Mouse (Mus musculus): ENCODE measurements around the gene Khdc3.
"Not testable (repeated sequence)": the region's sequence is repeated elsewhere in the genome, so short reads cannot be mapped to it uniquely, and the experiment has no call there.

Khdc3 gene

GRCm38 (mm10) chr9:73101536-73101935, at the start of gene Khdc3:
Khdc3 (plus strand) TSS chr9:73101836.
- DNase-seq (ENCODE audit: low spot score in 2 of 2), result no peak

- DNase-seq (ENCODE audit: low spot score in 2 of 2), result no peak
These were observed 46.2 kb upstream of the Khdc3 start for GRCm38 (mm10) chr9:73055441-73055911.

- no peak for DNase-seq (ENCODE audit: low spot score in 2 of 2)
These were observed 42.4 kb upstream of the Khdc3 start for GRCm38 (mm10) chr9:73059224-73059623.

DNA sequence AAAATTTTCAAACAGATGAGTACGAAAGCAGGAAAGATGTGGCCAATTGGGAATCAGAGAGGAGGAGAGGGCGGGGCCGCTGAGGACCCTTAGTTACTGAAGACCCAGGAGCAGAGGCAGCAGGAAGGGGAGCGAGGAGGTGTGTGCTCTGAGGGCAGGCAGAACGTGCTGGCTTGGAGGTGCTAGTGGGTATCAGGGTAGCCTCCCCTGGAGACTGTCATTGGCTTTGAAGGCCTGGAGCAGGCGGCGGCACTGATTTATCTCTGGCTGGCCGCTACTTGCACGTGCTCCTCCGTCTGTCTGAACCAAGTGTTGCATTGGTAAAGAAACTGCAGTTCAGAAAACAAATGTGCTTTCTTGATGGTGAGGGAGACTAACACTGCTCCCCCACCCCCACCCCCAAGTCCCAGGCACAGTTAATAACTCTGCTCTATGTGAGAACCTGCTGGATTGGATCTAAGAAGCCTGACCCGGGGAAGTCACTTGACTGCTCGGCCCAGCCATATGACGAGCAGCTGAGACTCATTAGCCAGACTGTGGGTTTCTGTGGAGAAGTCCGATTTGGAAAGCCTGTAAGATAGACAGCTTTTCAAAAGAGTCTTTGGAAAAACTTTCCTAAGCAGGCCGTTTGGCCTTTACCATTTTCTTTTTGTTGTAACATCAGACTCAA, 37.9 kb upstream of the Khdc3 start:
- no peak for DNase-seq (ENCODE audit: low spot score in 2 of 2)

- DNase-seq (ENCODE audit: low spot score in 2 of 2), result no peak
These were observed 34.5 kb upstream of the Khdc3 start for GRCm38 (mm10) chr9:73067086-73067485.

- DNase-seq (ENCODE audit: low spot score in 2 of 2), result peak; percentile 27 to 49
These were observed 33.4 kb upstream of the Khdc3 start for GRCm38 (mm10) chr9:73068230-73068679.

GRCm38 (mm10) chr9:73068688-73069087, 32.9 kb upstream of the Khdc3 start:
- DNase-seq (ENCODE audit: low spot score in 2 of 2), result no peak

GRCm38 (mm10) chr9:73070971-73071659, 30.5 kb upstream of the Khdc3 start:
- DNase-seq (ENCODE audit: low spot score in 2 of 2), result no peak

- no peak for DNase-seq (ENCODE audit: low spot score in 2 of 2)
These were observed 29.2 kb upstream of the Khdc3 start for GRCm38 (mm10) chr9:73072426-73072825.

GRCm38 (mm10) chr9:73073169-73073568, 28.5 kb upstream of the Khdc3 start:
- DNase-seq (ENCODE audit: low spot score in 2 of 2), result no peak

- not testable (repeated sequence) for DNase-seq (ENCODE audit: low spot score in 2 of 2)
These were observed 22.3 kb upstream of the Khdc3 start for GRCm38 (mm10) chr9:73079349-73079748.

- no peak for DNase-seq (ENCODE audit: low spot score in 2 of 2)
These were observed 21.8 kb upstream of the Khdc3 start for GRCm38 (mm10) chr9:73079801-73080325.

DNA sequence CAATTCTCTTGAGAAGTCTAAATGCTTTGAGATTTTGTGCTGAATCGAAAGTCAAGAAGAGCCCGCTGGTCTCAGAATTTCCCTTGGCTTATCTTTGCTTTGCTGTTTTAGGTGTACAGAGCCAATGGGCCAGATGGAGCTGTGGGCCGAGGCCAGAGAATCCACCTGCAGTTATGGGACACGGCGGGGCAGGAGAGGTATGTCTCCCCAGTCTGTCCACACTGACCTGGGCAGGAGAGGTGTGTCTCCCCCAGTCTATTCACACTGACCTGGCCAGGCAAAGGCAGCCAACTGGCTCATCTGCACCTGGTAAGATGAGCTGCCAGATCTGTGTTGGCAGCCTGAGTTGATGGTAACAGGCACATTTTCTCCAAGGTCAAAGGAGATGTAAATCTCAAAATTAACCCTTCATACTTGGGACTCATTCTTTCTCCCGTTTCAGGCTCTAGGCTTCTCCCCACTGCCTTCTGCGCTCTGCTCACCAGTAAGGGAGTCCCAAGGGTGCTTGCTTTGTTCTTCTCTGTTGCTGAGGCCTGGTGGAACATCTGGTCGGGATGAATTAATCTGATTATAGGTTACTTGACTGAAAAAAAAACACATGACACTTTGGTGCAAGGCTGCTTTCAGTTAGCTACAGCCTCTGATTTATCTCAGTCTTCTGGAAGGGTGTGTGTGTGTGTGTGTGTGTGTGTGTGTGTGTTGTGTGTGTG, 19.2 kb upstream of the Khdc3 start:
- no peak for DNase-seq (ENCODE audit: low spot score in 2 of 2)

DNA sequence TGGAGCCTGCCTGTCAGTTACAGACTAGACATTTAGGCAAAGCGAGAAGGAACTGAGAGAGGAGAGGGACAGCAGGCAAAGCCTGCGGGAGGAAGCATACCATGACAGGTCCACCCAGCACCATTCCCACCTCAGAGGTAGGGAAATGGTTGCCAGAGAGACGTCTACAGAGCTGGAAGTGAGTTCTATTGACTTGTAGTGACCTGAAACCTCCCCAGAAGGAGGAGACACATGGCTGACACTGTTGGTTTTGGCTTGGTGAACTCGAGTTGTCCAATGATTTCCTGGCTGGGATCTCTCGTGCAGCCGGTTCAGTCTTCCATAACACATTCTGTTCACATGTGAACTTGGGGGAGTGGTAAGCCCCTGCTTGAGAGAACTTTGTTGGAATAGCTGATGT, 17.7 kb upstream of the Khdc3 start:
- DNase-seq (ENCODE audit: low spot score in 2 of 2), result no peak

- DNase-seq (ENCODE audit: low spot score in 2 of 2), result no peak
These were observed 15.8 kb upstream of the Khdc3 start for GRCm38 (mm10) chr9:73085845-73086244.

GRCm38 (mm10) chr9:73087121-73087520, 14.5 kb upstream of the Khdc3 start:
- DNase-seq (ENCODE audit: low spot score in 2 of 2), result no peak

GRCm38 (mm10) chr9:73087581-73087980, 14.1 kb upstream of the Khdc3 start:
- no peak for DNase-seq (ENCODE audit: low spot score in 2 of 2)

DNA sequence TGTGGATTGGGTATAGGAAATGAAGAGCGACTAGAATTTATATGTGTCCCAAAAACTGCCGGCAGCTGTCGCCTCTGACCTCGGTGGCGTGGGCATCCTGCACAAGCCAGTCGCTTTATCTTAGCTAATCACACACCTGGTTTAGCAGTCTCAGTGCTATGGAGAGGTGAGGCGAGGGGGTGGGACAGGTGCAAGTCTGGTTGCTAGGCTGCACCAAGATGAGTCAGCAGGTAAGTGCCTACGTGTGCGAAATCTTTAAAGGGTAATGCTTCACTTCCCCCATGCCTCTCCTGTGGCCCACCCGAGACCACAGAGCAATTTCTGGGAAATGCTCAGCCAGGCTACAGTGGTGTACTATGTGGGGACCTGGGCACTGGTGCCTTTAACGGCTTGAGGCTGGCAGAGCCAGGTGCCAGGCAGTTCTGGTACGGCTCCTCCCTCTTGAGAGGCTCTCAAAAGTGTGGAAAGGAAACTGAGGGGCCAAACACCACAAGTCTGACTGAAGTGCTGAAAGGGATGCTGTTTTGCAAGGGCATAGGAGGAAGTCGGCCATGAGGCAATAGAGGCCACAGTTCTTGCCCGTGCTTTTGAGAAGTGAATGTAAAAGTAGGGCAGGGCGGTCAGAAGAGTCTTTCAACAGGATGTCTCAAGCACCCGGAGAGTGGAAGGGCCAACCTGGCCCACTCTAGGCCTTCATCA, 12.3 kb upstream of the Khdc3 start:
- DNase-seq (ENCODE audit: low spot score in 2 of 2), result no peak

- no peak for DNase-seq (ENCODE audit: low spot score in 2 of 2)
These were observed 11.5 kb upstream of the Khdc3 start for GRCm38 (mm10) chr9:73090121-73090520.

GRCm38 (mm10) chr9:73091747-73092146, 9.9 kb upstream of the Khdc3 start:
- no peak for DNase-seq (ENCODE audit: low spot score in 2 of 2)

- DNase-seq (ENCODE audit: low spot score in 2 of 2), result no peak
These were observed 7.1 kb upstream of the Khdc3 start for GRCm38 (mm10) chr9:73094580-73094979.

DNA sequence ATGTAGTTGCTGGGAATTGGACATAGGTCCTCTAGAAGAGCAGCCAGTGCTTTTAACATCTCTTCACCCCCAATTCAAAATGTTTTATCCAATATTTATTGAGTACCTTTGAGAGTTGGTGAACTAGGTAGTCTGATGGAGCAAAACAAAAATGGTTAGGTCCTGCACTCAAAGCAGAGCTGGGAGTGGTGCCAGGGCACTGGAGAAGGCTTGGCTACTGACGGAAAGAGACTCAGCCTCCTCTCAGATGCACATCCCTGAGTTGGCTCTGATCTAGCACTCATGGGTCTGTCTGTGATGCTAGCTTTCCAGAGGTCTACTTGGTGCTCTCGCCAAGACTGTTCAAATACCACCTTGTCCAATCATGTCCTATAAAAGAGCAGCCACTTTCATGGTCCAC, 3.7 kb upstream of the Khdc3 start:
- no peak for DNase-seq (ENCODE audit: low spot score in 2 of 2)

Data from frontal cortex, postnatal 14 days (tissue).